Mouse (Mus musculus) ES-Bruce4 (cell line): ENCODE measurements around the gene Larp4.

Experiments
- CTCF ChIP-seq: IDR thresholded peaks from one replicate; pipeline ENCODE4 v1.8.1; 2011; ENCODE audit warnings: low read depth, low read length
- EP300 ChIP-seq: IDR thresholded peaks from 2 replicates; pipeline ENCODE4 v1.6.1; 2011; ENCODE audit warnings: low read depth, low read length; ENCODE audit not compliant: insufficient read depth
- POLR2A ChIP-seq: IDR thresholded peaks from one replicate; pipeline ENCODE4 v1.8.1; 2011; ENCODE audit warnings: low read length; ENCODE audit not compliant: insufficient read depth

DNA sequence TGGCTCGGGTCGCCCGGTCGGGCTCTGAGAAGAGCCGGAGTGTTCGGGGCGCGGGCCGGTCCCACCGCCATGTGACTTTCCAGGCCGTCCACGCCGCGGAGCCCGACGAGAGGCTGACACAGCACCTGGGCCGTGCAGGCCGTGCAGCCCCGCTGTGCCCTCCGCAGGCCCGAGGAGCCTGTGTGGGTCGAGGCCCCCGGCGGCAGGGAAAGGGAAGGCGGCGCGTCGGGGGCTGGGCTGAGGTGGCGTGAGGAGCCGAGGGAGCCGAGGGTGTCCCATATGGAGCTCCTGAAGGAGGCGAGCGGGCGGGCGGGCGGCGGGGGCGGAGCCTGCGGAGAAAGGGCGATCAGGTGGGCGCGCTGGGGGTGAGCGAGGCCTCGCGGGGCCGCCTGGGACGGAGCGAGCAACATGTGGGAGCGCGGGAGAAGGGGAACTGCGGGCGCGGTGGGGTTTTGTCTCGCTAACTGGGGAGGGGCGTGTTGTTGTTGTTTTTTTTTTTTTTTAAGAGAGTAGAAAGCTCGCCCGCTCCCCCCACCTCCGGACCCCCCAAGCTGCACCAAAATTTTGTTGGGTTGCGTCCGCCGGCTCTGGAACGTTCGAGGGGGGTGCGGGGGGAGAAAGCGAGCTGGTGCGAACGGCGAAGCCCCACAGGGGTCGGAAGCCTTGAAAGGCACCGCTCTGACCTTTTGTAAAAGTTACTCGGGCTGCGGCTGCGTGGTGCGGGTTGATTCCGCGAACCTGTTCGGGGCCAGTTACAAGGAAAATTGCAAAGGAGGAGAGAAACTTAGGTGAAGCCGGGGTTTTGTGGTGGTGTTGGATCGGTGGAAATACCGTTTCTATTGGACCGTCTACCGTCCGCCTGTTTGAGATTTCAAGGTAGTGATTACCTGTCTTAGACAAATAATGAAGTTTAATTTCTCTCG lies 3.4 kb downstream of the Larp4 start:
- TF ChIP-seq CTCF (no peak), POLR2A (no peak), EP300 (0 out of 2 replicates have a peak, but pooled peaks have one; percentile 1)
